Mouse (Mus musculus): ENCODE measurements around the gene Glt6d1.
"Not testable (repeated sequence)": the region's sequence is repeated elsewhere in the genome, so short reads cannot be mapped to it uniquely, and the experiment has no call there.

Glt6d1 gene

DNA sequence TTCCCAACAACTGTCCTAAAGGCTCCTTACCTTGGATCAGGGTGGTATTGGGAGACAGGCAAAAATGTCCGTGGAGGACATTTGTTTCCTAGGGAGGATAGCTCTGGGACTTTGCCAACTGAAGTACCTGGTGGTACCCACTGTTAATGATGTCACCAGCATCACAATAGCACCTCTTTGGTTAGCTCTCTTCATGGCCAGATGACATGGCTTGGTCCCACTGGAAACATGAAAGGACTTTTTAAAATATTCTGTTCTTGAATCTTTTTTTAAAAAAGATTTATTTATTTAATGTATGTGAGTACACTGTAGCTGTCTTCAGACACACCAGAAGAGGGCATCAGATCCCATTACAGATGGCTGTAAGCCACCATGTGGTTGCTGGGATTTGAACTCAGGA, at the start of gene Glt6d1:
Glt6d1 (minus strand) TSS at position 101 of the 400 bp plus-strand sequence.
- not testable (repeated sequence) for DNase-seq (ENCODE audit: low spot score)

DNA sequence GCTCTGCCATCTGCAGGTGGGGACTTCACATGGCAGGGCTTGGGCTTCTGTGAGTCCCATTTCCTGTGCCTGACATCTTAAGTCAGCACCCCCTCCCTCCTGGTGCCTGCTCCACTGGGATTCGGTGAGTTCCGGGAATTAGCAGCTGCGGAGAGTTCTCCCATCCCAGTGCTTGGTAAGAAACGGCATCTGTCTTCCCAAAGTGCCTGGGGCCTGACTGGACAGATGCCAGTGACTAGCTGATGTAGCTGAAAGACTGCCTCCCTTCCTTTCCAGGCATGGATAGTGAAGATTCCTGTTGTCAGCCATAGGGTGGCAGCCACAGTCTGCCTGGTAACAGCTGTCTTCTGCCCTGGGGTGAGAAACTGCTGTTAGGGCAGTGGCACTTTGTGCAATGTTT, 49.8 kb upstream of the Glt6d1 start:
- DNase-seq (ENCODE audit: low spot score) = no peak

DNA sequence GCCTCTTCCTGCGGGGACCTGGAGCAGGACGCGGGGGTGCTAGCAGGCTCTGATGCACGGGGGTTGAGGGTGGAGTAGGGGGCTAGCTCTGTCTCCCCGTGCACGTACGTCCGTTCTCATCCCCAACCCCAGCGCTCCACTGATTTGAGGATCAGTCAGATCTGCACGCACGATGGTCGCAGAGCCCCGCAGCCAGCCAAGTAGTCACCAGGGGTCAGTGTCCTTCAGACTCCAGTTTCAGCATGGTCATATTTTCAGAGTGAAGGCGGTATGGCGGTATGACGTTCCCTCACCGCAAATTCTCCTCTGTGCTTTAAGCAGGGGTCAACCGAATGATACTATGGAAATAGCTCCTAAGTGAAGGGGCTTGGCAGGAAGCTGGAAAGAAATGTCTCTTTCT, 48.6 kb upstream of the Glt6d1 start:
- DNase-seq (ENCODE audit: low spot score) = no peak

DNA sequence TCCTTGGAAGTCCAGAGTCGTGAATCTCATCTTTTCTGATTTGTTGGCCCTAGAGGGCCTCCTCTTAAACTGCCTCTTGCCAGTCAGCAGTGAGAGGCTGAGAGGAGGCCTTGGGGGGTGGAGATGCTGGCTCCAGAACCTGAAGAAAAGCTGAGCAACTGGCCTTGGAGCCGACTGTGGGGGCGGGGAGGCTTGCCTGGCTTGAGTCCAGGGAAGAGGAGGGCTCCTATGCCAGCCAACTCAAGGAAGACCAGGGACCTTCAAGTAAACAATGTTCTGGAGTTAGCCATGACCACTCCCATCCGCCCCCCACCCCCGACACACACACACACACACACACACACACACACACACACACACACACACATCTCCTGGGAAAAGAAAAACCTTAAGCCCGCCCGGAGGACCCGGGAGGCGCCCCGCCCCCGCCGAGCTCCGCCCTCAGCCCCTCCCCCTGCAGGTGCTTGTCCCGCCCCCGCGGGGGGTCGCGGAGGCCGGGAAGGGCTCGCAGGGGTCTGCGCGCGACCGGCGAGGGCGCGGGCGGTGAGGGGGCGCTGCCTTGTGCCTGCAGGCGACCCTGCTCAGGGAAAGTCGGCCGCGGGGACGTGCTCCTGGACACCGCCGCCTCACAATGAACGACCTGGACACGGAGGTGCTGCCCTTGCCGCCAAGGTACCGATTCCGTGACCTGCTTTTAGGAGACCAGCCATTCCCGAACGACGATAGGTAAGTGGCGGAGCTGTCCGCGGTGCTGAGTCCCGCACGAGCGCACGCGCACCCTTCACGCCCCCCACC, 47.9 kb upstream of the Glt6d1 start, which contains the start of gene Kcnt1:
Kcnt1 (plus strand) TSS at position 398 of the 795 bp plus-strand sequence.
- DNase-seq (ENCODE audit: low spot score) = no peak

DNA sequence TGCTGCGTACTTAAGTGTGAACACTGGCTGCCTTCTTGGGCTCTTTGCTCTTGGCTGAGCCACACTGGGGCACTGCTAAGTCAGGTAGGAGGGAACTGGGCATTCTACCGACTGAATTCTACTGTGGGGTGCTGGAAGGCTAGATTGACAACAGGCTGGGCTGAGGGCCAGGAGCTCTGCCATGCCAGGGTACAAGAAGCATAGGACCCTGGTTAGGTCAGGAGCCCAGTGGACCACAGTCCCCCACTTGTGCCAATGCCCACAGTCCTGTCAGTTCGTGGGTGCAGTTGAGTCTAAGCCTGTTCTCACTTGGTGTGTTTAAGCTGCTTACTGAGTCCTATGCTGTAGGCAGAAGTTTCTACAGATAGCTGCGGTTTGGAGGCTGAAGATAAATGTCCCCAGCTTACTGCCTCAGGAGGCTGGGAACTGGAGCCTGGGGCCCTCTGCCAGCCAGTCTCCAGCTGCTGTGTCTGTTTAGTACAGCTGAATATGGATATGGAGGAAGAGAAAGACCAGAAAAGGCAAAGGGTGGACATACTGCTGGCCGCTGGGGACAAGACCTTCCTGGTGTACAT, 47.1 kb upstream of the Glt6d1 start:
- DNase-seq (ENCODE audit: low spot score) = no peak

DNA sequence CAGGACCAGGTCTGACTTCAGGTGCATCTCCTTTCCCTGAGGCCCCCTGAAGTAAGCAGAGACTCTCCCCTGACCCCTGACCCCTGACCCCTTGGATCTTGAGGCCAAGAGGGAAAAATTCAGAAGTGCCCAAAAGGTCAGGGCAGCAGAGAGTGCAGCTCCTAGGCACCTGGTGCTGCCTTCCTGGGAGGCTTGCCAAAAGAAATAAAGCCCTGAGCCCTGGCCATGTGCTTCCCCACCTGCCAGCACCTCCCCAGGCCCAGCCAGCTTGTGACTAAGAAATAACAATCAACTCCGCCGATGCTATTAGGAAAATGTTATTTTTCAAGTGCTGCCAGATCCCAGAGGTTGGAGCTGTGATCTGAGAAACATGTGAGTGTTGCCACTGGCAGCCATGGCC, 46.4 kb upstream of the Glt6d1 start:
- no peak for DNase-seq (ENCODE audit: low spot score)

DNA sequence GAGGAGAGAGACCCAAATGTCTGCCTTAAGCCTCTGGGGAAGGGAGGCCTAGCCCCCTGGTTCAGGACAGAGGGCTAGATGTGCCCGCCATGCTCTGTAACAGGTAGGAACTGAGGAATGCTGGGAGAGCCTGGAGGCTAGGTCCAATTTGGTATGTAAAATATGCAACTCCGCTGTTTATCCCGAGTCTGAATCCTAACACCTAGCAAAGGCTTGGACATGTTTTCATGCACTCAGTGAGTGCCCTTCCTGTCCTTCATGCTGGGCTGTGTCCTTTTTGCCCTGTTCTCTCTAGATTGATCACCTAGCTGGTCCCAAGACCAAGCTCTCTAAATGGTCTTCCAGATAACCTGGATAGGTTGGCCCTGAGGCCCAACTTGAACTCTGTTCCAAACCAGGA, 44.2 kb upstream of the Glt6d1 start:
- DNase-seq (ENCODE audit: low spot score) = no peak

DNA sequence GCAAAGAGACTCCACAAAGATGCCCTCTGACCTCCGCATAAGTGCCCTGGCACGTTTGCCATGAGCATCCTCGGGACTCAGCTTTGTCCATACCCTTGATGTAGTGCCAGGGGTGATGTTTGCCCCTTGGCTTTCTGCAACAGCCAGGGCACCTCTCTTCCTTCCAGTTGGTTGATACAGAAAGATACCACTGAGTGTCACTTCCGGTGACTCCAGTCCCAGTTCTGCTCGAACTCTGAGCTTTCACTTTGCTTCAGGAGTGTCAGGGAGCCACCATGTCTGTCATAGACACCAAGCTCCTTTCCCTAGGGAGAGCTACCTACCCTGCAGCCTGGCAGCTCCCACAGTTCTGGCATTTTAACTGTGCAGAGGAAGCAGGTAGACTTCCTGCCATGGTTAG, 38.4 kb upstream of the Glt6d1 start:
- DNase-seq (ENCODE audit: low spot score) = no peak

DNA sequence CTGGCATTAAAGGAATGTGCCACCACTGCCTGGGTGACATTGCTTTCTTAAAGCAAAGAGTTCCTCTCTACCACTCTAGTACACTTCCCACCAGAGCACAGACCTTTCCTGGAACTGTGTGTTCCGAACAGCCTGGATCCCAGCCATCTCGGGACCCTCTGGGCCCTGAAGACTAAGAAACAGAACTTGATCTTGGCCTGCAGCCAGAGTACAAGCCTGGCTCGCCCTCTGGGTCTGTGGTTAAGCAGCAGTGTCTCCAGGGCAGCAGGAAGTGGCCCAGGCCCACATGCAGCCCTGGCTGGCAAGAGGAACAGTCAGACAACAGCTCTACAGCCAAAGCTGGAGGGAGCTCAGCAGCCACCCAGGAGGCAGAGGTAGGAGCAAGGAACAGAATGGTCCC, 37.0 kb upstream of the Glt6d1 start:
- DNase-seq (ENCODE audit: low spot score) = no peak

DNA sequence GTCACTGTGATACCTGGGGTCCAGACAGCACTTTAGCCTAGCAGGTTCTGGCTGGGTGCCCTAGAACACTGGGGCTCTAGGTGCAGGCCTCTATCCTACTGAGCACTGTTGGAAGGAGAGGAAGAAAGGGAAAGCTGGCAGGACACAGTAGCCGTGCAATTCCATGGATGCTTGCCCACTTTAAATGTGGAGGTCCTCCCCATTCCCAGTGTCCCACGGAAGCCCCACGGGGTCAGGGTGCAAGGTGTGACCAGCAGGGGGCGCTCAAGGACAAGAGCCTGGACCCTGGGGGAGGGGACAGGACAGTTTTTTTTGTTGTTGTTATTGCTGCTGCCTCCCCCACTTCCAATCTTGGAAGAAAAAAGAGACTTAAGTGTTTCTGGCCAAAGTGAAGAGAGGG, 34.7 kb upstream of the Glt6d1 start:
- DNase-seq (ENCODE audit: low spot score) = no peak

DNA sequence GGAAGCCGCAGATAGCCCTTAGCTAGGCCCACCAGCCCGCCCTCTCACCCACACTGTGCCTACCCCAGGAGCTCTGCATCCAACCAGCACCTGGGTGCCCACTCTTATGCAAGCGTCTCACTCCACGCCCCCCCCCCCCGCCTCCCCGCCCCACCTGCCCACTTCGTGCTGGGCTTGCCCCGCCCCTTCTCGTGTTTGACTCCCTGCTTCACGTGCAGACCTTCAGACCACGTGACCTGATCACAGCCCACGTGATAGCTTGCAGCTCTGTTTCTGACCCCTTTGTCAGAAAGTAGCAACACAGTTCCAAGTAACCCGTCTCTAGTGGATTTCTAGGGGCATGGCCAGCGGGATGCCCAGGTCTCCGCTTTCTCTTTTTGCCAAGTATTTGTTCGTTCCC, 31.6 kb upstream of the Glt6d1 start, which contains the start of gene Sohlh1:
Sohlh1 (minus strand) TSS at position 23 of the 400 bp plus-strand sequence.
- no peak for DNase-seq (ENCODE audit: low spot score)

DNA sequence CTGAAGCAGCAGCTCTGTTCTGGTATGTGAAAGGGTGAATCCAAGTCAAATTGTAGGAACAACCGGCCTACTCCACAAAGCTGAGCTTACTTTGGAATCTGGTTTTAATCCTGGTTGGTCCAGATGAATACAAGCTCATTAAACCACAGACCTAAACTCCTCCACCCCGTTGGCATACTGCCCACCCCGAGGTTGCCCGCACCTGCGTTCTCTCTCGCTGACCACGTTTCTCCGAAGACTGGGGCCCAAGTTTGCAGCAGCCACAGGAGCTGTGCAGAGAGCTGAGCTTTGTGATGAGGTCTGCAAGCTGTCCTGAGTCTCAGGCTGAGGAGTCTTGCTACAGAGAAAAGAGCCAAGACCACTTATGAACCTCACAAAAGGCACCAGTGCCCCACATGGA, 30.9 kb upstream of the Glt6d1 start:
- DNase-seq (ENCODE audit: low spot score) = no peak

DNA sequence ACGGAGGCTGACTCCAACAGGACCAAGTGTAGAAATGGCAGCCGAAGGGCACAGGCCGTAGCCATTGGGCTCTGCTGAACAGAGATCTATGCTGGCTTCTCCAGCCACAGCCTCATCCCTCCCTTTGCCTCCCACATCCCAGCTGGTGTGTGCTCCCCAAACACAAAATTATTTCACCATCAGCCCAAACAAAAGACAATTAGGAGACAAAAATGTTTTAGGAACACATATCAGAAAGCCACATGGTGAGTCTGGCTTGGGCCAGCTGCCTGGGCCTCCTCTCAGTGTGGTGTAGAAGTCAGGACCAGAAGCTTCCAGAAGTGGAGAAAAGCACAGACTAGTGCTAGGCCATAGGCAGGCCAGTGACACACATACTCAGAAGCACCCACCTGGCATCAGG, 28.4 kb upstream of the Glt6d1 start:
- no peak for DNase-seq (ENCODE audit: low spot score)

DNA sequence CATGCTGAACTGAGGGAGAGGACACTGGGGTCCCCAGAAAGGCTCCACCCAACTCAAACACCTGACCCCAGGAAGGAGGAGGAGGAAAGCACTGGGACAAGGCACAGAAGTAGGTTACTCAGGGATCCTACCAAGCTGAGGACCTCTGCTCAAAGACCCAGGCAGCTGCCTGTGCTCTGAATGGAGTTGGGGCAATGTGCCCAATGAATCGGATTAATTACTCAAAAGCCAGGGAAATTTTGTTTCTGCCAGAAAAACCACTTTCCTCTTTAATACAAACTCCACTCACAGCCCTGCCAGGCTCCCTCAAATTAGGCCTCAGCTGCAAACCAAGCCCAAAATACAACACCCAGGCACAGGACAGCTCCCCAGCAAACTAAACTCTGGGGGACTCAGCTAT, 27.1 kb upstream of the Glt6d1 start:
- no peak for DNase-seq (ENCODE audit: low spot score)

DNA sequence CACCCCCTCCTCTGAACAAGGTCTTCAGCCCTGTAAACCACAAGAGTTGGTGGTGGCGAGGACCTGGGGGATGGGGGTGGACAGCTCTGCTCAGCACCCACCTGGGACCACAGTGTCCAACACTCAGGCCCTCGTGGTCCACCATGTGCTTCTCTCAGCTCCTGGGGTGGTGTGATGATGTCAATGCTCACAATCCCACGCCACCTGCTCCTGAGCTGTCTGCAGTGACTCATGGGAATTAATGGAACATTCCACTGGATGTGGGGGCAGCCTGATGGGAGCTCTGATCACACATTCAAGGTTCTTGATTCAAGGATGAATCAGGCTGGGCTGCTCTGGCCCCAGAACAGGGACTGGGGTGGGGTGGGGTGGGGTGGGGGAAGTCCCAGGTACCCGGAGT, 26.5 kb upstream of the Glt6d1 start:
- no peak for DNase-seq (ENCODE audit: low spot score)

DNA sequence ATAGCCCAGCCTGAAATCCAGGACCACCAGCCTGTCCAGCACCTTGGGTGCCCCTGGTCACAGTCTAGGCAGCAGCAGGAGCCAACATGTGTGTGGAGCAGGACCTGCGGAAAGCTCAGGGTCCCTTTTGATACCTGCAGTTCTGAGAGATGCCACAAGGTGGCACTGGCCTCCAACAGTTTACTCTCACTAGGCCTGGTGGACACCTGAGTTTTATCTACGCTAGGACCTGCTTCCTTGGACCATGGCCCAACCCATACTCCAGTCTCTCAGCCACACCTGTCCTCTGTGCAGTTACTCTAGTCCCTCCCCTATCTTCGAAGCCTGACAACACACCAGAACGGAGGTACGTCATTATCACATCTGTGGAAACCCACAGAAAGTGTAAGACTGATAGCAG, 20.6 kb upstream of the Glt6d1 start:
- peak; percentile 53 for DNase-seq (ENCODE audit: low spot score)

DNA sequence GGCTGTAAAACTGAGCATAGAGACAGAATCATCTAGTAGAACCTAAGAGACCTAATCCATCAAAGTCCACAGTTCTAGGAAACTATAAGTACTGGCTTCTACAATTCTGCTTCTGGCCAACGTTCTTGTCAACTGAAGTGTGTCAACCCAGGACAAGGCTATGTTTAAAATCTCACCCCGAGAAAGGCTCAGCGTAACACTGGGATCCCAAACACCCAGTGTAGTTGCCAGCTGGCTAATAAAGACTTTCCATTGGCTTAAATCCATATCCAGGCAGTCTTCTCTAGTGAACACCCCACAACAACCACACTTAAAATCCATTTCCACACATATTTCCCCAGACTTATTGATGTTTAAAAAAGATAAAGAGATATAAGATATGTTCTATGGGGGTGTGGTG, 15.1 kb upstream of the Glt6d1 start:
- no peak for DNase-seq (ENCODE audit: low spot score)

DNA sequence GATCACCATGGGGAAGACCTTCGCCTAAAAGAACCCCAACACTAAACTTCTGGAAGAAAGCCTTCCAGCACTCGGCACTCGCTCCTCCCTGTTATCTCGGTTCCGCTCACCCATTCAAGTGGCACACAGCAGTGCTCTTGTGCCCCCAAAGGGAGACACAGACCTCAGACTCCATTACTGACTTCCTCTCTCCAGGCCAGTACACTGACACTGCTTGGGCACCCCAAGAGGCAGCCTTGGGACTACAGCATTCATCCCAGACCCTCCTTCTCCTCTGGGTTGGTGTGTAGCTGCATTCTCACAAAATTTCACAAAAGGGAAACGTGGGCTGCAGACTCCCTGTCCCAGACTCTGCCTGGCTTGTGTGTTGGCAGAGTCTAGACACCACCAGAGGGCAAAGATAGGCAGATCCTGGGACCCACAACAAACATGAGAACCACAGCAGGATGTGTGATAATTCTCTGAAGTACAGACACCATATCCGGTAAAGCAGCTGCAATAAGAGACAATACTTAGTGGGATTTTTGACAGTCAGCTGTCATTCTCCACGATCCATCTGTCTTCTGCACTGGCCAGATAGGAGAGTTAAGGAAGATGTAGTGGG, 12.8 kb upstream of the Glt6d1 start:
- no peak for DNase-seq (ENCODE audit: low spot score)

DNA sequence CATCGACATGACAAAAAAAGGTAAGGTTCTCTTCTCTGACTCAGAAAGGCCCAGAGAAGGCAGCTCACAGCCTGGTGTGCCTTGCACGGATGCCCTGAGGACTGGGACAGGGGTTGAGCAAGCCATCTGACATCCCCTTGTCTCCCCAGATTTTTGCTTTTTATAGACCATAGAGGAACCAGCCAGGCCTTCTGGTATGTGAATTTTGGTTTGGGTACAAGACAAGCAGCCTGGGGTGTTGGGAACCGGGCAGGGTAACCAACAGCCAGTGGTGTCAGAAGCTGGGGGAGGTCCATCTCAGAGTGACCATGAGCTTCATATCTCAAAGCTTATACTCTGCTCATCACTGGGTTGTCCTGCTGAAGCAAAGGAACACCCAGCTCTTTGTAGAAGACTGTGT, 9.1 kb upstream of the Glt6d1 start:
- no peak for DNase-seq (ENCODE audit: low spot score)

DNA sequence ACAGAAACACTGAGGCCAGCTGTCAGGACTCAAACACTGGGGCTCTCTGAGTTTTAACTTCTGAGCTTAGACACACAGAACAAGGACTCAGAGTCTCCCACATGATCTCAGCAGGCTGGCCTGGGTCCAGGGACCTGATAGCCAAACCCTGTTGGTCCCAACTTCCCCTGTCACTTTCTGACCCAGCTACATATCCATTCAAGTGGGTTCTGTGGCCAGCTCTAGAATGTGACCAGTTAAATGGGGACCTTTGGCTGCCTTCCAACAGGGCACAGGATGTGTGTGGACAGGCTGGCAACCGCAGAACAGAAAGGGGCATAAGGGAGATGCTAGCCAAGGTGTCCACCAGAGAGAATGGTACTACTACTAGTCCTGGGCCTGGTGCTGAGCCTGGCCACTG, 7.2 kb upstream of the Glt6d1 start, which contains the start of gene Lcn9:
Lcn9 (plus strand) TSS at position 348 of the 400 bp plus-strand sequence.
- DNase-seq (ENCODE audit: low spot score) = no peak

DNA sequence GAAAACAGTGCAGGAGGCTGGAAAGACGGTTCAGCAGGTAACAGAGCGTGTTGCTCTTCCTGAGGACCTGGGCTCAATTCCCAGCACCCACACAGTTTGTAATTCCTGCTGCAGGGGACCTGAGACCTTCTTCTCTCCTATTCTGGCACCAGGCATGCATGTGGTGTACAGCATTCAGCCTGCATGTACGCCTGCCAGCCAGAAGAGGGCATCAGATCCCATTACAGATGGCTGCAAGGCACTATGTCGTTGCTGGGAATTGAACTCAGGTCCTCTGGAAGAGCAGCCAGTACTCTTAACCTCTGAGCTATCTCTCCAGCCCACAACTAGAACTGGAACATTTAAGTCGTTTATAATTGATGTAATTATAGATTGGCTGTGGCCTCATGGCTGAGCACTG, 2.3 kb downstream of the Glt6d1 start:
- DNase-seq (ENCODE audit: low spot score) = no peak

DNA sequence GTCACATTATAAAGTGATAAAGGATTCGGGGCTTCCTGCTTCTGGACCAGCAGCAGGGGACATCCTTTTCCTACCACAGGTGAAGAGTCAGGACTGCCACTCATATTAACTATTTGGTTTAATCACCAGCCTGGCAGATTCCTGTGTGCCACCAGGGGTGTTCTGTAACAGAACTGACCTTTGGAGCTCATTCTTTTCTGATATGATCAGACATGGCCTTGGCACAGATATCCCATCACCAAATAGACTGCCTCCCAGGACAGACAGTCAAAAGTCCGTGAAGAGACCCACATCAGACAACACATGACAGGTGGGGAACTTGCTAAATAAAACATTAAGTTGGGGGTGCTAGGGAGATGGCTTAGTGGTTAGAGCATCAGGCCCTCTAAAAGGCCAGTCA, 3.9 kb downstream of the Glt6d1 start:
- no peak for DNase-seq (ENCODE audit: low spot score)

DNA sequence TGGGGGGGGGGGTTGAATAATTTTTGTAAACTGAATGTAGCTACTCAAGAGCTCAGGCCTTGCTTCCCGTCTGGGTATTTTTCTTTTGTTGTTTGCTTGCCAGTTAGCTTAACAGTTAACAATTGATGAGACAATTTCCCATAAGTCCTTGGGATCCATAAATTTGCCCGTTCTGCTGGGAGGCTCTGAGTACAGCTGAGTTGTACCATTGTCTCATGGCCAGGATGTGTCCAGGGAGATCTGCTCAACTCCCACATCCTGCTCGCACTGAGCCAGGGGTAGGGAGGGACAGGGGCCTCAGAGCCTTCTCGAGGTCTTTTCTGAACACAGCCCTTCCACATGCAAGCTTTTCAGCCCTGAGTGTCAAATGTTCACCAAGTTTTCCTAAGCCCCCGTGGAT, 17.6 kb downstream of the Glt6d1 start:
- DNase-seq (ENCODE audit: low spot score) = no peak
